Mouse (Mus musculus): ENCODE results near the gene Mdm4. TPM values are rescaled to one million over a fixed set of nuclear protein-coding genes. Genes with fewer than 3 reads are reported as not detected.

The Mdm4 gene
- polyA plus RNA-seq, 1 experiment from 2014 or later: 48.0 TPM

DNA sequence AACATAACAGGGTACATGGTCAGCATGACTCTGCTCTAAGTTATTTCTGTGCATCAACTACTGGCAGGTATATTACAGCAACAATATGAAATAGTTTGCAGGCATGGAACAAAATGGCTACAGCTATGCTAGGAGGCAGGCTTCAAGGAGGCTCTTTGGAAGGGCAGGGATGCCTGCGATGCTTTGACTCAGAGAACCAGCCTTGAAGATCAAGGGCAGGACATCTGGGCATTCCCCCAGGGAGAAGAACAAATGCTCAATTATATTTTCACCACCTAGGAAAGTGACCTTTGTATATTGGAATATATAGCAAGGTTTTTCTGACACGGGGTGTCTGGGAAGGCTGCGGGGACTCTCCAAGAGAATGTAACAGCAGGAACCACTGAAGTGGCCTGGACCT is 68.6 kb downstream of the Mdm4 start:
- Histone ChIP-seq H3K9ac (no peak overlapping the region), H3K4me3 (no peak overlapping the region), H3K4me1 (replicated peaks) (peaks cover 4% of the 10 kb centered on the region), H3K36me3 (no peaks in the 10 kb centered on the region), H3K27ac (no peak overlapping the region), H3K27me3 (no peaks in the 10 kb centered on the region), H3K9me3 (no peaks in the 10 kb centered on the region), H3K4me2 (no peak overlapping the region)
- no peak for ATAC-seq (ENCODE audit: low FRiP score)
- 91% methylated on average over 3 of the region's 3 CpGs for WGBS

DNA sequence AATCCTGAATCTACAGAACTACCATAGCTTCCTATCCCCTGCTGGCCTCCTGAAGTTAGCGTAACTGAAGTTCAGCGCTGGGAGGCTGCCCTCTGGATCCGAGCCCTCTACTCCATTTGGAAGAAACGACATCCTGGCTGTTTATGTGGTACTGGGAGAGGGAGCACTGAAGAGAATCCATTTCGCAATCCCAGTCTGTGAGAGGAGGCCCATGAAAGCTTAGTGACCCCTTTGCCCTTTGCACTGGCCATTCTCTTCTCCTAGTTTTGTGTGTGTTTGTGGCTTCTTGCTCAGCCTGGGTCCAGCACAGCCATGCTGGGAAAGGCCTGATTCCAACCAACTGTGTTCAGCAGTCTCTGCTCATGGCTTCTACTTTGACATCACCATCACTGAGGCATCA is 73.6 kb downstream of the Mdm4 start:
- H3K9me3 ChIP-seq: no peaks in the 10 kb centered on the region
- 89% methylated on average over 5 of the region's 5 CpGs for WGBS

DNA sequence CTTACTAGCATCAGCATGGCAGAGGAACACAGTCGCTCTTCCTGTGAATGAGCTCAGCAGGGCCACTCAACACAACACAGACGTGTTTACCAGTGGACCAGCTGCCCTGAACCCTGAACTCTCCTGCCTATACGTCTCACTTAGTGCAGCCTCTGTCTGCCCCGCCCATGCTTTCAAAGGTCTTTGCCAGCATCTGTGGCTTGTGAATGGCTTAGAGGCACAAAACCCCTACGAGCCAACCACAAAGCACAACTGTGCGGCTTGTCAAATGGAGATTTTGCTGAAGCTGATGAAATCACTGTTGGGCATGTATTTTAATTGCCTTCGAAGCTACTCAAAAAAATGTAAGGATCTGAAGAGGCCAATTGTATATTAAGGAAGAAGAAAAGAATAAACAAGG is 82.5 kb downstream of the Mdm4 start:
- Histone ChIP-seq H3K4me2 (no peak overlapping the region), H3K27ac (no peak overlapping the region), H3K4me3 (no peak overlapping the region), H3K36me3 (no peaks in the 10 kb centered on the region), H3K4me1 (replicated peaks) (0 out of 2 replicates have a peak, but pooled peaks cover 4% of the 10 kb centered on the region), H3K9me3 (no peaks in the 10 kb centered on the region), H3K9ac (no peak overlapping the region), H3K27me3 (no peaks in the 10 kb centered on the region)
- WGBS: 39% methylated on average over 7 of the region's 7 CpGs
- ATAC-seq (ENCODE audit: low FRiP score): no peak

More for the DNA sequence above, 73.6 kb downstream of the Mdm4 start:
- Histone ChIP-seq H3K9ac (no peak overlapping the region), H3K27me3 (no peaks in the 10 kb centered on the region), H3K27ac (no peak overlapping the region), H3K4me3 (no peak overlapping the region), H3K4me1 (replicated peaks) (peaks cover 4% of the 10 kb centered on the region), H3K36me3 (no peaks in the 10 kb centered on the region), H3K4me2 (no peak overlapping the region)
- no peak for ATAC-seq (ENCODE audit: low FRiP score)

DNA sequence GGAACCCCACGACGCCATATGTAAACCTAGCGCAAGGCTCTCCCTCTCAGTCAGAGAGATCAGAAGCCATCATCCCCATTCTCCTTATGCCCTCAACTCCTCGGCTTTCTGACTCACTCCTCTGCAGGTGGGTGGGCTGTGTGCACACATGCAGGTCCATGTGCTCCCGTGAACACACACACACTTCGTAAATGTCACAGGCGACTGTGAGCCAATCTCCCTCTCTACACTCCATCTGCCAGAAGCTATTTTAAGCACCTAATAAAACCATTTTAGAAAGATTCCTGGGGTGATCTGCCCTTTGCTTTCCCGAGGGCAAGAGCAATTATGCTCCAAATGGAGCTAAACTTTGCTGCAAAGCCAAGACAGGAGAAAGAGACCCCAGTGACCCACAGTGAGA is 84.5 kb downstream of the Mdm4 start:
- no peaks in the 10 kb centered on the region for H3K9me3 ChIP-seq
- 64% methylated on average over 8 of the region's 8 CpGs for WGBS
- 0 out of 2 replicates have a peak, but pooled peaks cover 4% of the 10 kb centered on the region for H3K4me1 ChIP-seq (replicated peaks)
- ATAC-seq (ENCODE audit: low FRiP score): no peak
- H3K4me3 ChIP-seq: no peak overlapping the region
- no peak overlapping the region for H3K27ac ChIP-seq
- no peak overlapping the region for H3K9ac ChIP-seq
- no peaks in the 10 kb centered on the region for H3K27me3 ChIP-seq
- H3K36me3 ChIP-seq: no peaks in the 10 kb centered on the region
- no peak overlapping the region for H3K4me2 ChIP-seq

DNA sequence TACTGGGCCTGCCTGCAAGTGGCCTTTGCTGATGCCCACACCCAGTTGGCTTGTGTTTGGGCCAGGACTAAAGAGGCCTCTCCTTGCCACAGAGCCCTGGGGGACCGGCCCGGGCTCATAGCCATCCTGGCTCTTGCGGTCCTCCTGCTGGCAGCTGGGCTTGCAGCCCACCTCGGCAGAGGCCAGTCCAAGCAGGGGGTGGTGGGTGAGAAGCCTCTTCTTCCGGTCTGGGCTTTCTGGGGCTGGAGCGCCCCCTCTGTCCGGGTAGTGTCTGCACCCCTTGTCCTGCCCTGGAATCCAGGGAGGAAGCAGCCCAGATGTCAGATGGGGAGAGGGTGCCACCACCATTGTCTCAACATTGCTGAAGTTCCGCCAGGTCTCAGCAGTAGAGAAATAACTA is 91.4 kb downstream of the Mdm4 start:
- Histone ChIP-seq H3K4me1 (replicated peaks) (peaks cover 10% of the 10 kb centered on the region), H3K9ac (no peak overlapping the region), H3K4me2 (no peak overlapping the region), H3K36me3 (peaks cover 32% of the 10 kb centered on the region), H3K27me3 (no peaks in the 10 kb centered on the region), H3K4me3 (no peak overlapping the region), H3K27ac (no peak overlapping the region), H3K9me3 (no peaks in the 10 kb centered on the region)
- 79% methylated on average over 8 of the region's 8 CpGs for whole genome bisulfite sequencing
- ATAC-seq (ENCODE audit: low FRiP score): no peak

DNA sequence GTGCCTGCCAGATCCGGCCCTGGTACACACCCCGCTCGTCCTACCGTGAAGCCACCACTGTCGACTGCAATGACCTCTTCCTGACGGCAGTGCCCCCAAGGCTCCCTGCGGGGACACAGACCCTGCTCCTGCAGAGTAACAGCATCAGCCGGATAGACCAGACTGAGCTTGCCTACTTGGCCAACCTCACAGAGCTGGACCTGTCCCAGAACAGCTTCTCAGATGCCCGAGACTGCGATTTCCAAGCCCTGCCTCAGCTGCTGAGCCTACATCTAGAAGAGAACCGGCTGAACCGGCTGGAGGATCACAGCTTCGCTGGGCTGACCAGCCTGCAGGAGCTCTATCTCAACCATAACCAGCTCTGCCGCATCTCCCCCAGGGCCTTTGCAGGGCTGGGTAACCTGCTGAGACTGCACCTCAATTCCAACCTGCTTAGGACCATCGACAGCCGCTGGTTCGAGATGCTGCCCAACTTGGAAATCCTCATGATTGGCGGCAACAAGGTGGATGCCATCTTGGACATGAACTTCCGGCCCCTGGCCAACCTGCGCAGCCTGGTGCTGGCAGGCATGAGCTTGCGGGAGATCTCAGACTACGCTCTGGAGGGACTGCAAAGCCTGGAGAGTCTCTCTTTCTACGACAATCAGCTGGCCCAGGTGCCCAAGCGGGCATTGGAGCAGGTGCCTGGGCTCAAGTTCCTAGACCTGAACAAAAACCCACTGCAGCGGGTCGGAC is 92.9 kb downstream of the Mdm4 start:
- no peak overlapping the region for H3K4me2 ChIP-seq
- H3K4me3 ChIP-seq: no peak overlapping the region
- 89% methylated on average over 26 of the region's 26 CpGs for WGBS
- H3K27ac ChIP-seq: no peak overlapping the region
- H3K27me3 ChIP-seq: no peaks in the 10 kb centered on the region
- H3K9me3 ChIP-seq: no peaks in the 10 kb centered on the region
- no peak overlapping the region for H3K9ac ChIP-seq
- H3K4me1 ChIP-seq (replicated peaks): peaks cover 12% of the 10 kb centered on the region
- peaks cover 32% of the 10 kb centered on the region for H3K36me3 ChIP-seq
- no peak for ATAC-seq (ENCODE audit: low FRiP score)

DNA sequence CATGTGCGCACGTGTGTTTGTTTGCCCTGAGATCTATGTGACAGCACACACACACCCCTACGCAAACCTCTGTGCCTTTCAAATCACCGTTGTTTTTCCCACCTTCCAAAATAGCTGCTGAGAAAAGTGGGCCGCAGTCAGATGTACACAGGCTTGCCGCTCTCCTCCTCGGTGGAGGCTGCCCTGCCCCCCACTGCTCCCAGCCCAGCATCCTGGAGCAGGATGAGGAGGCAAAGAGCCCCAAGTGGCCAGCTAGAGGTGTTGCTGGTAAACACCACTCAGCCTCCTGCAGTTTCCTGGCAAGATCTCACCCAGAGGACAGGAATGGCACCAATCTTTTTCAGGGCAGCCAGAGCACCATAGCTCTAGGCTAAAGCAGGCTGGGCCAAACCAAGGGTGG is 95.5 kb downstream of the Mdm4 start:
- no peak overlapping the region for H3K4me2 ChIP-seq
- WGBS: 36% methylated on average over 7 of the region's 7 CpGs
- H3K36me3 ChIP-seq: peaks cover 28% of the 10 kb centered on the region
- no peaks in the 10 kb centered on the region for H3K9me3 ChIP-seq
- ATAC-seq (ENCODE audit: low FRiP score): peak; percentile 66
- H3K27ac ChIP-seq: no peak overlapping the region
- H3K4me1 ChIP-seq (replicated peaks): peaks cover 16% of the 10 kb centered on the region
- H3K27me3 ChIP-seq: no peaks in the 10 kb centered on the region
- H3K9ac ChIP-seq: no peak overlapping the region
- no peak overlapping the region for H3K4me3 ChIP-seq

DNA sequence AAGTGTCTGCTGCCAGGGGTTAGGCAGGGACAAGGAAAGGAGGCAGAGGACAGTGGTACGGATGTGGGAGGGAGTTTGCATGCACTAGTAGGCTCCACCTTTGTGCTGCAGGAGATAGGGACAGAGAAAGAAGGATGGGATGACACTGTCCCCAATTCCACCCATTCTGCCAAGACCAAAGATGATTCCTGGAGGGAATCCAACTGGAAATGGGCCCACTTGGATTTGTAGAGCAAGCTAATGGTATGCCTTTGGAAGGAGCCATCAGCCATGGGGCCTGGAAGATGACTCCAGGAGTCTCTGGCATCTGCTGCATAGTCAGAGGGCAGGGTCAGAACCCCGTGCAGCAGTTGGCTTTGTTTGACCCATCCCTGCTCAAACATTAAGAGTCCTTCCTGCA is 97.9 kb downstream of the Mdm4 start:
- H3K27ac ChIP-seq: no peak overlapping the region
- no peaks in the 10 kb centered on the region for H3K27me3 ChIP-seq
- ATAC-seq (ENCODE audit: low FRiP score): no peak
- H3K36me3 ChIP-seq: peaks cover 5% of the 10 kb centered on the region
- no peak overlapping the region for H3K4me3 ChIP-seq
- H3K4me2 ChIP-seq: no peak overlapping the region
- H3K9me3 ChIP-seq: no peaks in the 10 kb centered on the region
- peaks cover 36% of the 10 kb centered on the region for H3K4me1 ChIP-seq (replicated peaks)
- WGBS: 68% methylated on average over 2 of the region's 2 CpGs
- no peak overlapping the region for H3K9ac ChIP-seq

DNA sequence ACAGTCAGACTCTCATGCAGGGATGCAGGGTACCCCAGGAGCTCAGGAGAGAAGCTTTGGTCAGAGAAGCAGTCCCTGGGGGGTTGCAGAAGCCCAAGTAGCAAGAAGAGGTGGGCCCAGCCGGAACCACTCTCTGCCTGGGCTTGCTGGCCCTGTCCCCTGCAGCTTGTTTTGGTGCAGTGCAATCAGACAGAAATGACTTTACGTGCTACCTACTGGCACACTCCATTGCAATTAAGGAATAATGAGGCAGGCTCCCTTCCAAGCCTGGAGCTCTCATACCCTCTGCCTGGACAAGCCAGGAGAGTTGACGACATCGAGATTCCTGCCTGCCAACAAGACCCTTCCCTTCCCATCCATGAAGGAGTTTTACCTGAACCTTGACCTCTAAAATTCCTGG is 100.1 kb downstream of the Mdm4 start:
- WGBS: 73% methylated on average over 4 of the region's 4 CpGs
- peaks cover 36% of the 10 kb centered on the region for H3K4me1 ChIP-seq (replicated peaks)
- no peaks in the 10 kb centered on the region for H3K27me3 ChIP-seq
- no peak overlapping the region for H3K4me2 ChIP-seq
- H3K36me3 ChIP-seq: no peaks in the 10 kb centered on the region
- H3K4me3 ChIP-seq: no peak overlapping the region
- ATAC-seq (ENCODE audit: low FRiP score): no peak
- no peaks in the 10 kb centered on the region for H3K9me3 ChIP-seq
- H3K9ac ChIP-seq: no peak overlapping the region
- H3K27ac ChIP-seq: 0 out of 2 replicates have a peak overlapping the region, but pooled peaks have one; percentile 4

DNA sequence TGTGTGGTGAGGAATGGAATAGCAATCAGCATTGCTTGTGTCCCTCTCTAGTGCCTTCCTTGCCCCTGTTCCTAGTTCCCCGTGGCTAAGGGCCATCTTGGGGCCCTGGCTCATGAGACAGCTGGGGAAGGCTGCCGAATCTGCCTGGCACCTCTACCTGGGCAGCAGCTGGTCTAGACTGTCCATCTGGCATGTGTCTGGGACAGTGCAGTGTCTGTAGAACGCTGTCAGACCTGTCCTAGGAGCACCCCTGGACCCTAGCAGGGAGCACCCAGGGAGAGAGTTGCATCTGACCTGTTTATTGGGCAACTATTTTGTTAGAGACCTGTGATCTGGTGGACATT is 101.5 kb downstream of the Mdm4 start:
- no peak; the same call in 1 of the 2 replicates for ATAC-seq (ENCODE audit: low FRiP score)
- Histone ChIP-seq H3K36me3 (no peaks in the 10 kb centered on the region), H3K9me3 (no peaks in the 10 kb centered on the region), H3K4me2 (peak overlapping the region; percentile 8; the same call in 1 of the 2 replicates), H3K9ac (peak overlapping the region; percentile 35; the same call in 1 of the 2 replicates), H3K27ac (peak overlapping the region; percentile 89), H3K4me3 (no peak overlapping the region), H3K4me1 (replicated peaks) (peaks cover 26% of the 10 kb centered on the region), H3K27me3 (no peaks in the 10 kb centered on the region)
- 62% methylated on average over 3 of the region's 3 CpGs for WGBS

DNA sequence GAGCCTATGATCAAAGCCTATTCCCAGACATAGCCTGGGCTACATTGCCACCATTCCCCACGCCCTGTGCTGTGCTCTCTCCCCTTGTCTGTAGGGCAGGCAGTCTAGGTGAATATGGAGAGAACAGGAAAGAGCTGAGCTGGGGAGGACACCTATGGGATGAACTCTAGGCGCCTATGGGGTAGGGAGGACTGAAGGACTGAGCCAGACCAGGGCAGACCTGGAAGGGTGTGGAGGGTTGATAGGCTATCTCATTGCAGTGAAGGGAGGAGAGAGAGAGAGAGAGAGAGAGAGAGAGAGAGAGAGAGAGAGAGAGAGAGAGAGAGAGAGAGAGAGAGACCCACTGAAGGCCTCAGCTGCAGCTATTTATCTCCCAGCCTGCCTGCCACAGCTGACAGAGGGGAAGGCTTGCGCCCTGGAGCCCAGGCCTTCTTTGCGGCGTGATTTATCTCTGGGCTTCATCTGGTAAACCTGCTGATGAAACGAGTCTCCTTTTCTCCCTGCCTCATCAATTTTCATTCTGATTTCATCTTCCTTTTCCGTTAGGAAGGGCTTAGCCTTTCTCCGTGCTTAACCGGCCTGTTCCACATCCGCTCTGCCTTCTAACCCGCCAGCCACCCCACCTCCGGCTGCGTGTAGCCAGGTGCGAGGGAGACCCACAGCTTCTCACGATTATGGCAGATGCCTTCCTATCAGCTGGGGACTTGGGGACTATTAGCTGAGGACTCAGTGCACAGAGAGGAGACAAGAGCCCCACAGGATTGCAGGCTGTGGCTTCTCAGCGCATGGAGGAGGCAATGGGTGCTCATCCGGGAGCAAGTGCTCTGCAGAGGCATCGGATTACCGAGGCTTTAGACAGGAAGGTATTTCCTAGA is 102.1 kb downstream of the Mdm4 start:
- no peaks in the 10 kb centered on the region for H3K9me3 ChIP-seq
- H3K4me2 ChIP-seq: peak overlapping the region; percentile 8; the same call in 1 of the 2 replicates

DNA sequence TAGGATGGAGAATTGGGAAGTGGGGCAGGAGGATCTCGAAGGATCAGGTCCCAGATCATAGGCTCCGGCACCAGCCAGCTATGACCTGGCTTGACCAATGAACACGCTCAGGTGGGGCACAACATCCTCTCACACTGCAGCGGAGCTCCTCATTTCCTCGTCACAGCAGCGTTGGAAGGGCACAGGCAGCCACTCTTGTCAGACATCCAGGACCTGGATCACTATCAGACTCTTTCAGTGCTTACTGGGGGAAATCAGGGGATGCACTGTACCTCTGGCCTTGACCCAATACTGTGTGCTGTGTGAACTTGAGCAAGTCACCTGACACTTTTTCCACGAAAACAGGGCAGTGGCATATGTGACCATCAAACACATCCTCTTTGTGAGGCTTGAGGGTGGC is 105.1 kb downstream of the Mdm4 start:
- Histone ChIP-seq H3K9me3 (no peaks in the 10 kb centered on the region), H3K4me3 (no peak overlapping the region), H3K4me1 (replicated peaks) (peaks cover 48% of the 10 kb centered on the region), H3K9ac (no peak overlapping the region), H3K27me3 (no peaks in the 10 kb centered on the region), H3K4me2 (no peak overlapping the region), H3K36me3 (no peaks in the 10 kb centered on the region), H3K27ac (peak overlapping the region; percentile 19; the same call in 1 of the 2 replicates)
- no peak for ATAC-seq (ENCODE audit: low FRiP score)
- 87% methylated on average over 7 of the region's 7 CpGs for WGBS

More for the DNA sequence above, 102.1 kb downstream of the Mdm4 start:
- Histone ChIP-seq H3K4me3 (no peak overlapping the region), H3K27ac (peak overlapping the region; percentile 89), H3K36me3 (no peaks in the 10 kb centered on the region), H3K9ac (peak overlapping the region; percentile 35), H3K4me1 (replicated peaks) (peaks cover 26% of the 10 kb centered on the region), H3K27me3 (no peaks in the 10 kb centered on the region)
- ATAC-seq (ENCODE audit: low FRiP score): peak; percentile 71
- 33% methylated on average over 19 of the region's 19 CpGs for WGBS

All from hindbrain, embryonic 13.5 days (tissue).